Mouse (Mus musculus) left cerebral cortex, adult 8-10 months (tissue): Measurements from ENCODE around the gene Bpnt1. TPM values are rescaled to one million over a fixed set of nuclear protein-coding genes. Genes with fewer than 3 reads are reported as not detected.

Source experiments
- DNase-seq, 2 experiments: peaks; one replicate each; pipeline ENCODE4 v3.0.0; 2022; ENCODE audit warnings: low spot score in 2 of 2
- total RNA-seq, 4 experiments: library from RNA; stranded (reverse); gene quantifications; 2 replicates each; pipeline ENCODE4 v1.2.4; 2022

Gene Bpnt1
- total RNA-seq, 4 experiments from 2014 or later: 66.3 to 80.0 (median 67.5) TPM

DNA sequence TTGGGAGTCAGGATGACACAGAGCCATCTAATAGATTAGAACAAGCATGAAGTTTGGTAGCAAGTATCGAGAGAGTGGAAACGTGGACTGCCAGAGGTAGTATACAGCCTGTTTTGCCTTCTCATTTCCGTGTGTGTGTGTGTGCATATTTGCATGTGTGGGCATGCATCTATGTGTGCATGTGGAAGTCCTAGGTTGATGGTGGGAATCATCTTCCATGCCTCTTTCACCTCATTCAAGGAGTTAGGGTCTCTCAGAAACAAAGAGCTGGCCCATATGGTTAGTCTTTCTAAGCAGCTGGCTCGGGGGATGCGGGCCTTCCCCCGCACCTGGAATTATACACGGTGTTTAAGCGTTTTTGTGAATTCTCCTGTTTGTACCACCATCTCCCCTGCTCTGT, 2.1 kb upstream of the Bpnt1 start:
- no peak for DNase-seq

DNA sequence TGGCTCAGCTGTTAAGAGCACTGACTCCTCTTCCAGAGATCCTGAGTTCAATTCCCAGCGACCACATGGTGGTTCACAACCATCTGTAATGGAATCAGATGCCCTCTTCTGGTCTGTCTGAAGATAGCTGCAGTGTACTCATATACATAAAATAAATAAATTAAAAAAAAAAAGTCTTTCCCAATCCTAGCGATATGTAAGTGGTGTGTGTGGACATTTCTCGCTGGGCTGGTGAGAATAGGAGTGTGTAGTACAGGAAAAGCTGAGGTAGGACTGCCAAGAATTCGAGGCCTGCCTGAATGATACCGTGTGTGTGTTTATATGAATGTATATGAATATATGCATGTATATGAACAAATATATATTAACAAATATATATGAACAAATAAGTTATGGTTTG, 585 bp upstream of the Bpnt1 start:
- DNase-seq: no peak

- DNase-seq: no peak
These were observed 1.7 kb downstream of the Bpnt1 start for GRCm38 (mm10) chr1:185333651-185334050.

DNA sequence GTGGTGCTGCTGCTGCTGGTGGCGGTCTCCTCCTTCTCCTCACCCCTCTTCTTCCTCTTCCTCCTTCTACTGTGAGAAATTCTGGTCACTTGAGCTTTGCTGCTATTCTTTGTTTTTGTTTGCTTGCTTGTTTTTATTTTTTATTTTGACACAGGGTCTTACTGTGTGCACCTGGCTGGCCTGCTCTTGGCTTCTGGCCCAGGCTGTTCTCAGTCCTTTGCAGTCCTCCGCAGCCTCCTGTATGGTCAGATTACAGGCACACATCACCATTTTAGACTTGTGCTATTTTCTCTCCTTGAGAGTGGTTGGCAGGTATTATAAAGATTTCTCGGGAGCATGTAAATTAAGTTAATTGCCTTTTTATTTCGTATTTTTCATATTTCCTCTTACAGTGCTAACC, 2.2 kb downstream of the Bpnt1 start:
- no peak for DNase-seq

DNA sequence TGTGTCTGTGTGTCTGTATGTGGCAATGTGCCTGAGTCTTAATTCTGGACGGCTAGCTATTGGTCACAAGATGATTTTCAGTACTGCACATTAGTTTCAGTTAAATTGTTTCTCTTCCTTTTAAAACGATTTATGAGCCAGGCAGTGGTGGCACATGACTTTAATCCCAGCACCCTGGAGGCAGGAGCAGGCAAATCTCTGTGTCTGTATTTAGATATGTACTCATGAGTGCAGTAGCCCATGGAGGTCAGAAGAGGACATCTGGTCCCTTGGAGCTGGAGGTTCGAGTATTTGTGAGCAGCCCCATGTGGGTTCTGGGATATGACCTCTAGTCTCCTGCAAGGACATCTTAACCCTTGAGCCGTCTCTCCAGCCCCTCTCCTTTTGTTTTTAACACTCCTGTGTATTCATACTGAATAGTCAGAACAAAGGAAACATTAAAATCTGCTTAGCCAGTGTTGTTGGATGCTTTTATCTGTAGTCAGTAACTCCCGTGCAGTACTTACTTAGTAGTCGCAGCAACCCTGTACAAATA, 3.3 kb downstream of the Bpnt1 start:
- DNase-seq: no peak

DNA sequence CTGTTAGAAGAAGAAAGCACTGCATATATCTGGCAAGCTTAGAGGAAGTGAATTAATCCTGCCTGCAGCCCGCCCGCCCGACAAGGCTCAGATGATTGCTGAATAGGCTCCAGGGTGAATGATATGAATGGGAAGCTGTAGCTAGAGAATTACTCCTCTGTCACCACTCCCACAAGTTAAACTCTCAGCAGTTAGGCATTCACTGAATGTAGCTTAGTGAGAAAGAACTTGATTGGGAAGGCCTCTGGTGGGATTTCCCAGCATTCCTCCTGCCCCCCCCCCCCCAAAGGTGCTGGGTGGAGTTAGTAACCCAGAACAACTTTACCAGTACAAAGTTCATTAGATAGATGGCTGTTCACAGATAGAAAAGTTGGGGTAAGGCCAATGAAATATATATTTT, 4.6 kb downstream of the Bpnt1 start:
- DNase-seq: no peak

GRCm38 (mm10) chr1:185342441-185342840, 10.5 kb downstream of the Bpnt1 start:
- DNase-seq: no peak

DNA sequence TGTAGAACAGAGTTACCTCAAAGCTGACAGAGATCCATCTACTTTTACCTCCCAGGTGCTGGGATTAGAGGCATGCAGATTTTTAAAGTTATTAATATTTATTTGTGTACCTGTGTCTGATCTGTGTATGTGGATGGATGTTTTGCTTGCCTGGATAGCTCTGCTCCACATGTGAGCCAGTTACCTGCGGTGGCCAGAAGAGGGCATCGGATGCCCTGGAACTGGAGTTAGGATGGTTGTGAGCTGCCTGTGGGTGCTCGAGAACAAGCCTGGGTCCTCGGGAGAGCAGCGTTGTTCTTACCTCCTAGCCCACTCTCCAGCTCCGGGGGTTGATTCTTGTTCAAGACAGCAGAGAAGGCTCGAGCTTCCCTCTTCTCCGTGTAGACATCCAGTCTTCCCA, 11.5 kb downstream of the Bpnt1 start:
- no peak for DNase-seq

- DNase-seq: no peak
These were observed 14.2 kb downstream of the Bpnt1 start for GRCm38 (mm10) chr1:185346188-185346587.

DNA sequence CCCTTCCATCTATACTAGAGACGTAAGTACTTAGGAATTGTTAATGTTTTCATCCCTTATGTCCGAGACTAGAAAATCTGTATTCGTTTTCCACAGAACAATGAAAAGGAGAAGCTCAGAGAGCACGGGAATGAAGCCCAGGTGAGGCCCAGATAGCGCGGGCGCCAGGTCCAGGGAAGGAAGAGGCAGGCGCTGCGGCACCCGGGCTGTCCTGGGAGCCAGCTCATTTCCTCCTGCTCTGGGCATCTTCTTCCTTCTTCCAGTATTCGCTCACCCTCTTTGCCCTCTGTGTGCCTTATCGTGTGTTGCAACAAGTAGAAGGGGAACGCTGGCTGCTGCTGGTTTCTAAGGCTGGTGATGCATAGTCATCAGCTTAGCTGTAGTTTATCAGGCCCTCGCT, 17.8 kb downstream of the Bpnt1 start:
- DNase-seq: no peak

GRCm38 (mm10) chr1:185350611-185351010, 18.7 kb downstream of the Bpnt1 start:
- no peak for DNase-seq

- DNase-seq: no peak
These were observed 20.2 kb downstream of the Bpnt1 start for GRCm38 (mm10) chr1:185352151-185352550.

- DNase-seq: no peak
These were observed 21.4 kb downstream of the Bpnt1 start for GRCm38 (mm10) chr1:185353351-185353750.

- DNase-seq: no peak
These were observed 22.8 kb downstream of the Bpnt1 start for GRCm38 (mm10) chr1:185354731-185355130.

DNA sequence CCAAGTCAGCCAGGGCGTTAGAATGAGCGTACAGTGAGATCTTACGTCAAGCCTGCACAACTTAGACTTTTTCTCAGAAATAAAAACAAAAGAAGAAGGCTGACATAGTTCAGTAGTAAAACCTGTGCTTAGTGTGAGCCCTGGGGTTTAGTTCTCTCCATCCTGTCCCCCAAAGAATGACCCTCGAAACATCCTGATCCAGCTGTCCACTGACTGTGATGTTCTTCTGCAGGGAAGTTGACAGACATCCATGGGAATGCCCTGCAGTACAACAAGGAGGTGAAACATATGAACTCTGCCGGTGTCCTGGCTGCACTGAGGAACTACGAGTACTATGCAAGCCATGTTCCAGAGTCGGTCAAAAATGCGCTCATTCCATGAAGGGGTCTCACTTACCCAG, 24.3 kb downstream of the Bpnt1 start:
- DNase-seq: no peak

DNA sequence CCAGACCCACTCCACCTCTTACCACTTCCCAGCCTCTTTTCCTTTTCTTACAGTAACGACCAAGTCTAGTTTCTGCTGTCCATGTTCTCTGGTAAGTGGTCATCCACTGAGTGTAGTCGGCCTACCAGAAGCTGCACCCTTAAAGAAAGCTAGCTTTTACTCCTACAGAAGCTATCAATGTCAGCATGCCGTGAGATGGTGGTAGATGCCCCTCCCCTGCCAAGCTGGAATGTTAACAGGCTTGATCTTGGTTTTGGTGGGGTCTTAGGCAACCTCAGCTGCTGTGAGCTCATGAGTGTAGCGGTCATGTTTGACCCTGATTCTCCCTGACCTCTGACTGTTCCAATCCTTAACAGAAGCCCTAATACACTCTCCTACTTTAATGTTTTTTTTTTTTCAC, 26.3 kb downstream of the Bpnt1 start:
- DNase-seq: no peak

DNA sequence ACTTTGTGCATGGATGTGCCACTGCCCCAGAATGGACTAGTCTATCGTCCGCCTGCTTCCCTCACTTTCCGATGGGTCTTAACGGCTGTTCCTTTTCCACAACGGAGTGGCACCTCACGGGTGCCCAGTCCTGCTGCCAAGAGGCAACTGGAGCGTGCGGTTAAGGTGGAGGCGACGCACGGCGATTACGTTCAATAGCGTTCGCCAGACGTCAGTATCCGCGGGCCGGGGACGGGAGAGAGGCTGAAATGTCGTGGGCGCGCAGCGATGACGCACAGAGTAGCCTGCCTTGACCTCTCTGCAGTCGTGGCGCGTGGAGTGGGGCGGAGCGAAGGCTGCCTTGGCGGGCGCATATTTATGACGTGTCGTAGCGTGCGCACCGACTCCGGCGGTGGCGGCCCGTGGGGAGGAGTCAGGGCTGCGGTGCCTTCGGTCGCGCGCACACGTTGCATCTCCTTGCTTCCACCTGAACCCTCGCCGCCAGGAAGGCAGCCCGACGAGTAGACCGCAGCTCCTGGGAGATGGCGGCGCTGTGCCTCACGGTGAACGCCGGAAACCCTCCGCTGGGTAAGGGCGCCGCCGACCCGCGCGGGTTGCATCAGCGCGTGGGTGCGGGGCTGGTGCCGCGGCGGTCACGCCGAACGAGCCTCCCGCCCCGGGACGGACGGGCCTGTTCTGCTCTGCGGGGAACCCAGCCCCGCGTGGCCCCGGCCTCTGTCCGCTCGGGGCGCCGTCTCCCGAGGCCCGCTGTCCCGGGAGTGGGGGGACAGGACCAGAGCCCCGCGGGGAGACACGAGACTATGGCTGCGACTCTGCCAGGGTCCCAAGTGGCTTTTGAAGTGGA, 30.9 kb downstream of the Bpnt1 start, which contains the start of gene Eprs:
Eprs (plus strand) TSS at position 368 of the 844 bp plus-strand sequence.
- DNase-seq: peak; percentile 97 to 98

DNA sequence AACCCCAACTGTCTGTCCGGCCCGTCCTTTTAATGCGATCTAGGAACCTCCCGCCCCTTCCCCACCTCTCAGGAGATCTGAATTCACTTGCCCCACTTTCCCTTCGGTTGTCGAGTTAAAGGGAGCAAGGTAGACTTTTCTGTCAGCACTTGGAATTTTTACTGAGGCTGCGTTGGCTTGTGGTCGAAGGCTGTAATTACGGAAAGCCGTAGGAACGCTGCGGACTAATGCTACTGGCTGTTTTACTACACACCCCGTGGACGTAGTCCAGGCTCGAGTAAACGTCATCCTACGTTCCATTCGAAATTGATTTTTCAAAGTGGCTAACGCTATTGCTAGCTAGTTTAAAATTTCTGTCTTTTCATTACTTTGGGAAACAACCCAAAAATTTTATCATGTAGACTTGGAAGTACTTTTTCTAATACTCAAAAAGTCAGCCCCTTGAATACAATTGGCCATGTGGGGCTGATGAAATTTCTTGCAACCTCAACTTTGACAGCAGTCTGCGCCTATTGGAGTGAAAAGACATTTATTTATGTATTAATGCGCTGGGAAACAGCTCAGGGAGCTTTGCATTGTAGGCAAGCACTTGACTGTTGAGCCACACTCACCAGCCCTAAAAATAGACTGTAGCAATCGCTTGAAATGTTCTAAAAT, 31.7 kb downstream of the Bpnt1 start:
- DNase-seq: peak in 1 of 2 experiments; percentile 36

GRCm38 (mm10) chr1:185364183-185364540, 32.2 kb downstream of the Bpnt1 start:
- no peak for DNase-seq

- DNase-seq: no peak
These were observed 35.4 kb downstream of the Bpnt1 start for GRCm38 (mm10) chr1:185367383-185367782.

DNA sequence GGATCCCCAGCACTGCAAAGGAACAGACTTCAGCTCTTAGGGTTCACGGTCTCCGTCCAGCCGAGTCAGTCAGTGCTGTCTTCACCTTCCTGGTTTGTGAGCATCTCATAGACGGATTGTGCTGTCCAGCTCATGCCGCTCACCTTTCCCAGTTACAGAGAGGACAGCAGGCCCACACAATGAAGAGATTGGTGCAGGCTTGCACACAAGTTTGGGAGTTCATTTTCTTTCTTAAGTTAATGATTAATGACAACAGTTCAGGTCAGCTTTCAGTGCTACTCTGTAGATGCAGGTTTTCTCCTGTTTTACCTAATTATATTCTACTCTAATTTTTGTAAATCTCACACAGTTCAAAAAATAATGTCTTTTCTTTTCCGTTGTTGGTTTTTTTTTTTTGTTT, 38.0 kb downstream of the Bpnt1 start:
- DNase-seq: no peak

GRCm38 (mm10) chr1:185376390-185376789, 44.4 kb downstream of the Bpnt1 start:
- DNase-seq: peak in 1 of 2 experiments; percentile 35

DNA sequence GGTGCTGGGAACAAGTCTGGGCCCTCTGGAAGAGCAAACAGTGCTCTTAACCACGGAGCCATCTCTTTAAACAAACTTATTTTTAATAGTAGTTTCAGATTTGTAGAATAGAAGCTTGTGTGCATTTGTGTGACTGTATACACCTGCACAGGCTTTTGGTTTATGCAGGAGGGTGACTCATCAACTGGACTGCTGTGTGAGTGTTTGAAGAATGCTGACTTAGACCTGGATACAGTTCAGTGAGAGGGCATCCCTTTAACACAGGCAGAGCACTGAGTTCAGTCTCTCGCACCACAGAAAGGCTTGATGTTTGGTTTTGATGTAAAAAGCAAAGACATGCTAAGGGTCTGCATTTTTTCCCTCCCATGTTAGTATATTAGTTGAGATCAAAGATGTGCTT, 45.5 kb downstream of the Bpnt1 start:
- no peak for DNase-seq
